ENCODE assay signal across 13 mouse cellular contexts in genomic region chr5:115545636-115546035, GRCm38 (mm10).
DNase-seq lines count a peak whose midpoint lies in the region; ATAC-seq lines count a peak whose summit lies in the region.
"Had no signal": no experiment of that assay in that cellular context is flagged by ENCODE, and none has a peak within 500 bp of the region (broad histone marks: within the 10 kb centered on the region; RNA-seq: fewer than 3 reads in every experiment).

No protein-coding gene starts in this region.

- no peak for ATAC-seq in cerebellum, adult (ENCODE audit: insufficient number of reproducible peaks, low FRiP score, low TSS enrichment)
- ATAC-seq: activated CD4-positive, CD25-positive, alpha-beta regulatory T cell, adult 4 months had no signal

- DNase-seq in cerebellum, adult 9-11 months, result peak; percentile 61
- peak; percentile 20 for DNase-seq in kidney, postnatal 10 days
- no peak for DNase-seq in kidney, adult 11 months
- peak; percentile 89 to 94 for DNase-seq in lung, adult 18-20 months
- peak; percentile 90 for DNase-seq in lung, postnatal 36 days
- DNase-seq in urinary bladder, postnatal 14 days (ENCODE audit: low spot score), result no peak
- DNase-seq in testis, postnatal 10 days (ENCODE audit: low spot score), result no peak
- DNase-seq: adrenal gland, postnatal 36 days; kidney, postnatal 14 days; layer of hippocampus, adult 9-11 months; thymus, postnatal 14 days had no signal

Comparison
In these comparisons a context has a peak if more than half of its experiments do, and no peak if none do; other contexts are left out.
1. DNase-seq: peak in cerebellum, adult 9-11 months (single experiment), kidney, postnatal 10 days (single experiment), lung, adult 18-20 months (2 of 2) and lung, postnatal 36 days (single experiment); none in kidney, adult 11 months (single experiment), urinary bladder, postnatal 14 days (single experiment) and testis, postnatal 10 days (single experiment).